Comparison of ENCODE assay signal across 8 mouse cellular contexts in genomic region chr9:20878710-20879065, GRCm38 (mm10). TPM values are rescaled to one million over a fixed set of nuclear protein-coding genes. Genes with fewer than 3 reads are reported as not detected.
DNase-seq lines count a peak whose midpoint lies in the region; ATAC-seq and TF ChIP-seq lines count a peak whose summit lies in the region.

No protein-coding gene starts in this region.

- H3K79me2 ChIP-seq in MEL (ENCODE audit: control insufficient read depth, insufficient read depth, low read length, poor library complexity) = peaks cover 8% of the 10 kb centered on the region

- H3K36me3 ChIP-seq in kidney, embryonic 16.5 days (ENCODE audit: insufficient read depth, low read length) = no peaks in the 10 kb centered on the region
- H3K36me3 ChIP-seq in MEL (ENCODE audit: control insufficient read depth in 1 of 2, insufficient read depth in 2 of 2, low read length in 2 of 2) = peaks cover 6 to 17% of the 10 kb centered on the region in 2 experiments
- H3K36me3 ChIP-seq in forebrain, embryonic 12.5 days (replicated peaks) = no peaks in the 10 kb centered on the region
- H3K36me3 ChIP-seq in limb, embryonic 12.5 days = no peaks in the 10 kb centered on the region
- H3K36me3 ChIP-seq in neural tube, embryonic 14.5 days (ENCODE audit: control insufficient read depth, insufficient read depth, low read length) = no peaks in the 10 kb centered on the region

- no peak for TF ChIP-seq CTCF in MEL (IDR thresholded peaks at IDR 0.05 in 2 of 3, conservative IDR thresholded peaks at IDR 0.05 in 1 of 3; ENCODE audit: control insufficient read depth in 1 of 3, insufficient read depth in 1 of 3, low read depth in 2 of 3, low read length in 3 of 3, poor library complexity in 1 of 3, severe bottlenecking in 1 of 3)

- TF ChIP-seq POLR2A in MEL (IDR thresholded peaks at IDR 0.05; ENCODE audit: control insufficient read depth in 1 of 2, insufficient read depth in 1 of 2, low read depth in 1 of 2, low read length in 2 of 2, poor library complexity in 1 of 2) = no peak

- H3K27ac ChIP-seq in kidney, embryonic 16.5 days (ENCODE audit: low read length) = peak overlapping the region; percentile 95
- peak overlapping the region; percentile 84 for H3K27ac ChIP-seq in MEL (ENCODE audit: control insufficient read depth, low read depth, low read length)
- peak overlapping the region; percentile 93 for H3K27ac ChIP-seq in forebrain, embryonic 12.5 days
- H3K27ac ChIP-seq in limb, embryonic 12.5 days = peak overlapping the region; percentile 92
- H3K27ac ChIP-seq in neural tube, embryonic 14.5 days (ENCODE audit: low read depth, low read length) = peak overlapping the region; percentile 92

- TF ChIP-seq EP300 in MEL (IDR thresholded peaks at IDR 0.05; ENCODE audit: low read depth in 1 of 2, low read length in 2 of 2) = no peak

- WGBS in kidney, embryonic 16.5 days = 13% methylated on average over 10 of the region's 10 CpGs
- WGBS in forebrain, embryonic 12.5 days = 21% methylated on average over 10 of the region's 10 CpGs
- 19% methylated on average over 10 of the region's 10 CpGs for WGBS in limb, embryonic 12.5 days
- 16% methylated on average over 10 of the region's 10 CpGs for WGBS in neural tube, embryonic 14.5 days

- H3K4me1 ChIP-seq in kidney, embryonic 16.5 days (ENCODE audit: insufficient read depth, low read length) = 0 out of 2 replicates have a peak, but pooled peaks cover 4% of the 10 kb centered on the region
- peaks cover 8 to 27% of the 10 kb centered on the region in 2 experiments; a peak in 3 of 4 replicates for H3K4me1 ChIP-seq in MEL (ENCODE audit: control insufficient read depth in 1 of 2, insufficient read depth in 2 of 2, low read length in 2 of 2)
- H3K4me1 ChIP-seq in forebrain, embryonic 12.5 days = peaks cover 11% of the 10 kb centered on the region
- H3K4me1 ChIP-seq in limb, embryonic 12.5 days (replicated peaks) = 0 out of 2 replicates have a peak, but pooled peaks cover 3% of the 10 kb centered on the region
- H3K4me1 ChIP-seq in neural tube, embryonic 14.5 days (ENCODE audit: control insufficient read depth, insufficient read depth, low read length) = no peaks in the 10 kb centered on the region; the same call in 1 of the 2 replicates

- no peak for DNase-seq in kidney, adult 9 months
- no peak for DNase-seq in MEL (ENCODE audit: low read depth, low spot score)
- no peak for DNase-seq in ovary, postnatal 10 days (ENCODE audit: low spot score)
- DNase-seq in left cerebral cortex, adult 11 months (ENCODE audit: low spot score) = no peak

- no peak for TF ChIP-seq RAD21 in MEL (IDR thresholded peaks at IDR 0.05; ENCODE audit: low read depth, low read length)

- H3K27me3 ChIP-seq in kidney, embryonic 16.5 days (ENCODE audit: insufficient read depth, low read length) = 0 out of 2 replicates have a peak, but pooled peaks cover 3% of the 10 kb centered on the region
- no peaks in the 10 kb centered on the region for H3K27me3 ChIP-seq in MEL (ENCODE audit: control insufficient read depth in 1 of 2, insufficient read depth in 2 of 2, low read length in 2 of 2)
- no peaks in the 10 kb centered on the region; the same call in 1 of the 2 replicates for H3K27me3 ChIP-seq in forebrain, embryonic 12.5 days
- H3K27me3 ChIP-seq in limb, embryonic 12.5 days = no peaks in the 10 kb centered on the region; the same call in 1 of the 2 replicates
- H3K27me3 ChIP-seq in neural tube, embryonic 14.5 days (ENCODE audit: control insufficient read depth, insufficient read depth, low read length) = no peaks in the 10 kb centered on the region

- no peaks in the 10 kb centered on the region for H3K9me3 ChIP-seq in kidney, embryonic 16.5 days (ENCODE audit: low read length)
- H3K9me3 ChIP-seq in MEL (replicated peaks; ENCODE audit: insufficient read depth, low read length) = no peaks in the 10 kb centered on the region
- H3K9me3 ChIP-seq in forebrain, embryonic 12.5 days = no peaks in the 10 kb centered on the region
- no peaks in the 10 kb centered on the region for H3K9me3 ChIP-seq in limb, embryonic 12.5 days
- H3K9me3 ChIP-seq in neural tube, embryonic 14.5 days (ENCODE audit: control insufficient read depth, low read length) = no peaks in the 10 kb centered on the region

- H3K9ac ChIP-seq in kidney, embryonic 16.5 days (replicated peaks; ENCODE audit: low read length) = peak overlapping the region; percentile 83
- H3K9ac ChIP-seq in MEL (ENCODE audit: control insufficient read depth, low read depth, low read length, poor library complexity, severe bottlenecking) = peak overlapping the region; percentile 72
- H3K9ac ChIP-seq in forebrain, embryonic 12.5 days = peak overlapping the region; percentile 68
- peak overlapping the region; percentile 74 for H3K9ac ChIP-seq in limb, embryonic 12.5 days (replicated peaks)
- peak overlapping the region; percentile 63 for H3K9ac ChIP-seq in neural tube, embryonic 14.5 days (replicated peaks; ENCODE audit: low read depth, low read length)

- peak overlapping the region; percentile 54 for H3K4me3 ChIP-seq in kidney, embryonic 16.5 days (ENCODE audit: low read length)
- peak overlapping the region; percentile 49 to 55 for H3K4me3 ChIP-seq in MEL (ENCODE audit: control insufficient read depth in 1 of 2, insufficient read depth in 1 of 2, low read depth in 2 of 2, low read length in 2 of 2)
- H3K4me3 ChIP-seq in forebrain, embryonic 12.5 days (replicated peaks) = peak overlapping the region; percentile 43
- H3K4me3 ChIP-seq in limb, embryonic 12.5 days (replicated peaks) = peak overlapping the region; percentile 44
- H3K4me3 ChIP-seq in neural tube, embryonic 14.5 days (ENCODE audit: low read depth, low read length) = peak overlapping the region; percentile 38

- peak overlapping the region; percentile 70 for H3K4me2 ChIP-seq in kidney, embryonic 16.5 days (replicated peaks; ENCODE audit: low read depth, low read length)
- H3K4me2 ChIP-seq in forebrain, embryonic 12.5 days = peak overlapping the region; percentile 63
- H3K4me2 ChIP-seq in limb, embryonic 12.5 days = peak overlapping the region; percentile 63
- H3K4me2 ChIP-seq in neural tube, embryonic 14.5 days (ENCODE audit: low read depth, low read length) = peak overlapping the region; percentile 54

- no peak; the same call in 1 of the 2 replicates for ATAC-seq in kidney, embryonic 16.5 days (ENCODE audit: low FRiP score, low TSS enrichment)
- ATAC-seq in forebrain, embryonic 12.5 days (ENCODE audit: low FRiP score) = peak; percentile 20
- ATAC-seq in limb, embryonic 12.5 days (ENCODE audit: insufficient number of reproducible peaks, insufficient read depth, low FRiP score, low TSS enrichment, low read depth) = 0 out of 2 replicates have a peak, but pooled peaks have one; percentile 3
- ATAC-seq in neural tube, embryonic 14.5 days (ENCODE audit: low read depth) = peak; percentile 13

TF ChIP-seq in MEL, 35 proteins besides CTCF, POLR2A, EP300 and RAD21:
- 0 out of 2 replicates have a peak, but pooled peaks have one; percentile 8 for TF ChIP-seq UBTF (IDR thresholded peaks at IDR 0.05; ENCODE audit: borderline replicate concordance, insufficient read depth, low read depth, low read length)
- TF ChIP-seq GABPA (IDR thresholded peaks at IDR 0.05; ENCODE audit: low read depth, low read length) = no peak
TF ChIP-seq in MEL: peak in this region for 1.

RNA-seq across cellular contexts. Expression of gene Angptl6, which starts 0.8 kb away (rescaled TPM):
- polyA plus RNA-seq in kidney, embryonic 16.5 days (2015; fragmentation: Nextera tagmentation; extraction: Ambion mirVana) = 2.9 and 3.6 TPM in 2 replicates
- total RNA-seq in MEL (2012; rRNA removed) = 10.9 and 18.1 TPM in 2 replicates
- polyA plus RNA-seq in MEL (2012; ENCODE audit: insufficient read depth in 1 of 2, insufficient read length in 2 of 2, low read depth in 1 of 2, low replicate concordance in 2 of 2, missing spikeins in 1 of 2) = 10 to 100 TPM in 1 of 2 experiments, not detected in 1; 22.6 TPM
- polyA plus RNA-seq in forebrain, embryonic 12.5 days (2016; fragmentation: Nextera tagmentation; extraction: Ambion mirVana) = 6.0 and 6.2 TPM in 2 replicates
- 2.2 and 2.3 TPM in 2 replicates for polyA plus RNA-seq in limb, embryonic 12.5 days (2016; fragmentation: Nextera tagmentation; extraction: Ambion mirVana)
- polyA plus RNA-seq in neural tube, embryonic 14.5 days (2014; fragmentation: Nextera tagmentation; extraction: Ambion mirVana) = 11.1 and 14.5 TPM in 2 replicates

RNA-seq across cellular contexts. Expression of gene Ppan, which starts 9.3 kb away (rescaled TPM):
- 94.3 and 95.3 TPM in 2 replicates for polyA plus RNA-seq in kidney, embryonic 16.5 days (2015; fragmentation: Nextera tagmentation; extraction: Ambion mirVana)
- 612 and 763 TPM in 2 replicates for total RNA-seq in MEL (2012; rRNA removed)
- 100 to 1,000 TPM; 251 to 953 TPM for polyA plus RNA-seq in MEL (2012; ENCODE audit: insufficient read depth in 1 of 2, insufficient read length in 2 of 2, low read depth in 1 of 2, low replicate concordance in 2 of 2, missing spikeins in 1 of 2)
- 63.2 and 66.9 TPM in 2 replicates for polyA plus RNA-seq in forebrain, embryonic 12.5 days (2016; fragmentation: Nextera tagmentation; extraction: Ambion mirVana)
- 78.9 and 82.1 TPM in 2 replicates for polyA plus RNA-seq in limb, embryonic 12.5 days (2016; fragmentation: Nextera tagmentation; extraction: Ambion mirVana)
- 41.7 and 49.0 TPM in 2 replicates for polyA plus RNA-seq in neural tube, embryonic 14.5 days (2014; fragmentation: Nextera tagmentation; extraction: Ambion mirVana)

RNA-seq across cellular contexts. Expression of gene A230050P20Rik, which starts 10.2 kb away (rescaled TPM):
- polyA plus RNA-seq in kidney, embryonic 16.5 days (2015; fragmentation: Nextera tagmentation; extraction: Ambion mirVana) = 18.8 and 20.1 TPM in 2 replicates
- 53.9 and 63.7 TPM in 2 replicates for total RNA-seq in MEL (2012; rRNA removed)
- polyA plus RNA-seq in MEL (2012; ENCODE audit: insufficient read depth in 1 of 2, insufficient read length in 2 of 2, low read depth in 1 of 2, low replicate concordance in 2 of 2, missing spikeins in 1 of 2) = 100 to 1,000 TPM; 190 to 199 TPM
- 1.4 and 1.5 TPM in 2 replicates for polyA plus RNA-seq in forebrain, embryonic 12.5 days (2016; fragmentation: Nextera tagmentation; extraction: Ambion mirVana)
- 3.1 TPM in 2 replicates for polyA plus RNA-seq in limb, embryonic 12.5 days (2016; fragmentation: Nextera tagmentation; extraction: Ambion mirVana)
- polyA plus RNA-seq in neural tube, embryonic 14.5 days (2014; fragmentation: Nextera tagmentation; extraction: Ambion mirVana) = 4.3 and 7.2 TPM in 2 replicates

RNA-seq across cellular contexts. Expression of gene Eif3g, which starts 19.7 kb away (rescaled TPM):
- polyA plus RNA-seq in kidney, embryonic 16.5 days (2015; fragmentation: Nextera tagmentation; extraction: Ambion mirVana) = 299 and 319 TPM in 2 replicates
- 1,228 and 1,516 TPM in 2 replicates for total RNA-seq in MEL (2012; rRNA removed)
- 1,000 to 10,000 TPM in 1 of 2 experiments, not detected in 1; 1,873 TPM for polyA plus RNA-seq in MEL (2012; ENCODE audit: insufficient read depth in 1 of 2, insufficient read length in 2 of 2, low read depth in 1 of 2, low replicate concordance in 2 of 2, missing spikeins in 1 of 2)
- polyA plus RNA-seq in forebrain, embryonic 12.5 days (2016; fragmentation: Nextera tagmentation; extraction: Ambion mirVana) = 313 and 319 TPM in 2 replicates
- 328 and 335 TPM in 2 replicates for polyA plus RNA-seq in limb, embryonic 12.5 days (2016; fragmentation: Nextera tagmentation; extraction: Ambion mirVana)
- 226 and 228 TPM in 2 replicates for polyA plus RNA-seq in neural tube, embryonic 14.5 days (2014; fragmentation: Nextera tagmentation; extraction: Ambion mirVana)
